In genomic region chr12:117534087-117534751, GRCm38 (mm10) we compare ENCODE assay signal across 7 mouse cellular contexts. TPM values are rescaled to one million over a fixed set of nuclear protein-coding genes. Genes with fewer than 3 reads are reported as not detected.
DNase-seq lines count a peak whose midpoint lies in the region; ATAC-seq and TF ChIP-seq lines count a peak whose summit lies in the region.

No protein-coding gene starts in this region.

- H3K4me1 ChIP-seq in heart, adult 2 months (ENCODE audit: control insufficient read depth, insufficient read depth, low read length), result peaks cover 4% of the 10 kb centered on the region
- H3K4me1 ChIP-seq in limb, embryonic 15.5 days, result peaks cover 14% of the 10 kb centered on the region
- H3K4me1 ChIP-seq in midbrain, embryonic 14.5 days (ENCODE audit: control insufficient read depth, insufficient read depth, low read length), result peaks cover 8% of the 10 kb centered on the region; the same call in 1 of the 2 replicates

- H3K27me3 ChIP-seq in heart, adult 2 months (ENCODE audit: control insufficient read depth, insufficient read depth, low read length), result no peaks in the 10 kb centered on the region; the same call in 1 of the 2 replicates
- H3K27me3 ChIP-seq in limb, embryonic 15.5 days, result peaks cover 39% of the 10 kb centered on the region
- H3K27me3 ChIP-seq in midbrain, embryonic 14.5 days (ENCODE audit: control insufficient read depth, insufficient read depth, low read length), result peaks cover 28% of the 10 kb centered on the region; the same call in 1 of the 2 replicates

- no peaks in the 10 kb centered on the region for H3K79me2 ChIP-seq in heart, adult 2 months (replicated peaks; ENCODE audit: control insufficient read depth, insufficient read depth, low read length)

- 1% methylated on average over 66 of the region's 66 CpGs for WGBS in heart, adult 2 months
- WGBS in limb, embryonic 15.5 days, result under 1% methylated on average over 63 of the region's 66 CpGs
- WGBS in midbrain, embryonic 14.5 days, result under 1% methylated on average over 65 of the region's 66 CpGs

- intact Hi-C loops in heart, adult 2 months (cut with DNase I), result loop anchor here (2.0 to 5.0 kb wide), 2 partner anchors 37 to 85 kb away; no protein-coding TSS in a partner anchor

- H3K9me3 ChIP-seq in limb, embryonic 15.5 days, result no peaks in the 10 kb centered on the region
- H3K9me3 ChIP-seq in midbrain, embryonic 14.5 days (ENCODE audit: control insufficient read depth, low read length), result no peaks in the 10 kb centered on the region

- peak overlapping the region; percentile 97 for H3K4me2 ChIP-seq in limb, embryonic 15.5 days
- peak overlapping the region; percentile 95 for H3K4me2 ChIP-seq in midbrain, embryonic 14.5 days (ENCODE audit: low read length)

- H3K4me3 ChIP-seq in heart, adult 2 months, result peak overlapping the region; percentile 77
- H3K4me3 ChIP-seq in limb, embryonic 15.5 days, result peak overlapping the region; percentile 65
- peak overlapping the region; percentile 64 for H3K4me3 ChIP-seq in midbrain, embryonic 14.5 days (replicated peaks; ENCODE audit: low read depth, low read length)

- DNase-seq in adrenal gland, adult 18-20 months (ENCODE audit: low spot score in 2 of 2), result peak; percentile 12 to 38
- DNase-seq in embryo, embryonic 10 days (ENCODE audit: low spot score), result peak; percentile 53
- peak; percentile 49 to 73 for DNase-seq in heart, adult 2 months
- peak; percentile 16 for DNase-seq in kidney, adult 18-20 months
- peak; percentile 62 for DNase-seq in midbrain, embryonic 14.5 days
- DNase-seq in spleen, postnatal 4 days (ENCODE audit: low spot score in 2 of 2), result peak; percentile 17 to 74

- no peak for TF ChIP-seq POLR2A in heart, adult 2 months (IDR thresholded peaks at IDR 0.05; ENCODE audit: insufficient read depth, low read depth, low read length)

- no peak for ATAC-seq in limb, embryonic 15.5 days (ENCODE audit: insufficient number of reproducible peaks, low FRiP score, low TSS enrichment, low read depth)
- ATAC-seq in midbrain, embryonic 14.5 days (ENCODE audit: low FRiP score, low TSS enrichment), result peak; percentile 70; the same call in 1 of the 2 replicates

- no peak for TF ChIP-seq EP300 in heart, adult 2 months (IDR thresholded peaks at IDR 0.05; ENCODE audit: insufficient read depth, low read depth, low read length)

- H3K36me3 ChIP-seq in heart, adult 2 months (ENCODE audit: control insufficient read depth, insufficient read depth, low read length), result peaks cover 2% of the 10 kb centered on the region; the same call in 1 of the 2 replicates
- H3K36me3 ChIP-seq in limb, embryonic 15.5 days, result no peaks in the 10 kb centered on the region
- H3K36me3 ChIP-seq in midbrain, embryonic 14.5 days (ENCODE audit: control insufficient read depth, insufficient read depth, low read length), result no peaks in the 10 kb centered on the region

- H3K9ac ChIP-seq in heart, adult 2 months (ENCODE audit: low read depth, low read length), result peak overlapping the region; percentile 78
- H3K9ac ChIP-seq in limb, embryonic 15.5 days, result peak overlapping the region; percentile 42
- H3K9ac ChIP-seq in midbrain, embryonic 14.5 days (replicated peaks; ENCODE audit: low read length), result peak overlapping the region; percentile 69

- TF ChIP-seq CTCF in heart, adult 2 months (IDR thresholded peaks at IDR 0.05), result peak; percentile 50

- peak overlapping the region; percentile 73 for H3K27ac ChIP-seq in heart, adult 2 months
- H3K27ac ChIP-seq in limb, embryonic 15.5 days, result peak overlapping the region; percentile 67
- H3K27ac ChIP-seq in midbrain, embryonic 14.5 days (replicated peaks; ENCODE audit: low read depth, low read length), result peak overlapping the region; percentile 41; the same call in 1 of the 2 replicates

RNA-seq across cellular contexts. Expression of gene Rapgef5, which starts 17.9 kb away (rescaled TPM):
- 10 to 100 TPM; 38.3 to 41.4 TPM for total RNA-seq in adrenal gland, adult 18-20 months (2021)
- total RNA-seq in heart, adult 2 months (2021), result 10 to 100 TPM; 29.9 to 33.0 TPM
- 11.4 and 21.2 TPM in 2 replicates for polyA plus RNA-seq in heart, adult 2 months (2012; rRNA removed)
- polyA plus RNA-seq in limb, embryonic 15.5 days (2015; fragmentation: Nextera tagmentation; extraction: Ambion mirVana), result 5.8 and 7.8 TPM in 2 replicates
- 42.1 and 50.8 TPM in 2 replicates for polyA plus RNA-seq in midbrain, embryonic 14.5 days (2014; fragmentation: Nextera tagmentation; extraction: Ambion mirVana)
